Comparison of ENCODE assay signal across 8 mouse cellular contexts in genomic region chr8:84660819-84661457, GRCm38 (mm10). TPM values are rescaled to one million over a fixed set of nuclear protein-coding genes. Genes with fewer than 3 reads are reported as not detected.
DNase-seq lines count a peak whose midpoint lies in the region; ATAC-seq and TF ChIP-seq lines count a peak whose summit lies in the region.

No protein-coding gene starts in this region.

- peak overlapping the region; percentile 94 for H3K27ac ChIP-seq in forebrain, embryonic 10.5 days
- H3K27ac ChIP-seq in hindbrain, embryonic 11.5 days (ENCODE audit: low read depth, low read length): peak overlapping the region; percentile 79
- H3K27ac ChIP-seq in limb, embryonic 14.5 days (replicated peaks; ENCODE audit: low read depth, low read length): peak overlapping the region; percentile 91
- no peak overlapping the region for H3K27ac ChIP-seq in midbrain, postnatal 0 days (ENCODE audit: low read depth, low read length)

- no peak for TF ChIP-seq CTCF in midbrain, postnatal 0 days (IDR thresholded peaks at IDR 0.05)

- peak overlapping the region; percentile 97 for H3K4me2 ChIP-seq in hindbrain, embryonic 11.5 days (replicated peaks; ENCODE audit: low read depth, low read length)
- peak overlapping the region; percentile 81 for H3K4me2 ChIP-seq in limb, embryonic 14.5 days (replicated peaks; ENCODE audit: low read depth, low read length, severe bottlenecking)
- peak overlapping the region; percentile 73 for H3K4me2 ChIP-seq in midbrain, postnatal 0 days (ENCODE audit: low read depth, low read length, poor library complexity, severe bottlenecking)

- H3K4me1 ChIP-seq in forebrain, embryonic 10.5 days: peaks cover 90% of the 10 kb centered on the region
- H3K4me1 ChIP-seq in hindbrain, embryonic 11.5 days (replicated peaks; ENCODE audit: control insufficient read depth, insufficient read depth, low read length): peaks cover 14% of the 10 kb centered on the region
- peaks cover 46% of the 10 kb centered on the region for H3K4me1 ChIP-seq in limb, embryonic 14.5 days (ENCODE audit: control insufficient read depth, insufficient read depth, low read length)
- peaks cover 8% of the 10 kb centered on the region; the same call in 1 of the 2 replicates for H3K4me1 ChIP-seq in midbrain, postnatal 0 days (ENCODE audit: insufficient read depth, low read length)

- no peak for ATAC-seq in hindbrain, embryonic 11.5 days (ENCODE audit: low FRiP score)
- no peak for ATAC-seq in limb, embryonic 14.5 days (ENCODE audit: low FRiP score, low read depth)
- ATAC-seq in midbrain, postnatal 0 days (ENCODE audit: low FRiP score): no peak

- peak; percentile 48 for DNase-seq in ovary, postnatal 14 days (ENCODE audit: low spot score)
- DNase-seq in ovary, postnatal 10 days (ENCODE audit: low spot score): no peak
- peak; percentile 64 for DNase-seq in forebrain, embryonic 10.5 days (ENCODE audit: extremely low spot score, low spot score)
- peak; percentile 73 for DNase-seq in hindbrain, embryonic 11.5 days (ENCODE audit: low spot score)
- peak; percentile 37 for DNase-seq in limb, embryonic 14.5 days (ENCODE audit: low spot score)
- DNase-seq in midbrain, postnatal 0 days (ENCODE audit: low spot score): no peak
- peak; percentile 65 for DNase-seq in urinary bladder, adult 2 months (ENCODE audit: low spot score)
- no peak for DNase-seq in frontal cortex, postnatal 36 days (ENCODE audit: low spot score in 2 of 2)

- H3K36me3 ChIP-seq in forebrain, embryonic 10.5 days (replicated peaks): no peaks in the 10 kb centered on the region
- H3K36me3 ChIP-seq in hindbrain, embryonic 11.5 days (ENCODE audit: control insufficient read depth, insufficient read depth, low read length): no peaks in the 10 kb centered on the region
- H3K36me3 ChIP-seq in limb, embryonic 14.5 days (ENCODE audit: control insufficient read depth, insufficient read depth, low read length): no peaks in the 10 kb centered on the region
- H3K36me3 ChIP-seq in midbrain, postnatal 0 days (ENCODE audit: insufficient read depth, low read length): no peaks in the 10 kb centered on the region

- peak overlapping the region; percentile 97 for H3K4me3 ChIP-seq in forebrain, embryonic 10.5 days
- H3K4me3 ChIP-seq in hindbrain, embryonic 11.5 days (ENCODE audit: low read depth, low read length): peak overlapping the region; percentile 85
- H3K4me3 ChIP-seq in limb, embryonic 14.5 days (replicated peaks; ENCODE audit: low read length): peak overlapping the region; percentile 66
- peak overlapping the region; percentile 52 for H3K4me3 ChIP-seq in midbrain, postnatal 0 days (ENCODE audit: low read depth, low read length)

- H3K9me3 ChIP-seq in forebrain, embryonic 10.5 days: no peaks in the 10 kb centered on the region
- no peaks in the 10 kb centered on the region for H3K9me3 ChIP-seq in hindbrain, embryonic 11.5 days (ENCODE audit: control insufficient read depth, low read length)
- H3K9me3 ChIP-seq in limb, embryonic 14.5 days (ENCODE audit: control insufficient read depth, low read length): no peaks in the 10 kb centered on the region
- no peaks in the 10 kb centered on the region for H3K9me3 ChIP-seq in midbrain, postnatal 0 days (ENCODE audit: low read length)

- H3K9ac ChIP-seq in hindbrain, embryonic 11.5 days (ENCODE audit: low read depth, low read length): peak overlapping the region; percentile 89
- H3K9ac ChIP-seq in limb, embryonic 14.5 days (ENCODE audit: low read depth, low read length, severe bottlenecking): peak overlapping the region; percentile 89
- no peak overlapping the region for H3K9ac ChIP-seq in midbrain, postnatal 0 days (replicated peaks; ENCODE audit: low read length, poor library complexity, severe bottlenecking)

- TF ChIP-seq POLR2A in limb, embryonic 14.5 days (IDR thresholded peaks at IDR 0.05; ENCODE audit: borderline replicate concordance, extremely low read depth, insufficient read depth, insufficient read length): no peak

- H3K27me3 ChIP-seq in forebrain, embryonic 10.5 days (ENCODE audit: poor library complexity, severe bottlenecking): no peaks in the 10 kb centered on the region
- H3K27me3 ChIP-seq in hindbrain, embryonic 11.5 days (ENCODE audit: control insufficient read depth, insufficient read depth, low read length): no peaks in the 10 kb centered on the region
- H3K27me3 ChIP-seq in limb, embryonic 14.5 days (ENCODE audit: control insufficient read depth, insufficient read depth, low read length): no peaks in the 10 kb centered on the region
- H3K27me3 ChIP-seq in midbrain, postnatal 0 days (ENCODE audit: insufficient read depth, low read length): peaks cover 9% of the 10 kb centered on the region; the same call in 1 of the 2 replicates

- WGBS in forebrain, embryonic 10.5 days: under 1% methylated on average over 20 of the region's 20 CpGs
- under 1% methylated on average over 20 of the region's 20 CpGs for WGBS in hindbrain, embryonic 11.5 days
- 1% methylated on average over 20 of the region's 20 CpGs for WGBS in limb, embryonic 14.5 days
- 5% methylated on average over 20 of the region's 20 CpGs for WGBS in midbrain, postnatal 0 days

RNA-seq across cellular contexts. Expression of gene Ier2, which starts 1.7 kb away (rescaled TPM):
- 91.4 and 96.9 TPM in 2 replicates for polyA plus RNA-seq in forebrain, embryonic 10.5 days (2016; fragmentation: Nextera tagmentation; extraction: Ambion mirVana)
- polyA plus RNA-seq in hindbrain, embryonic 11.5 days (2014; fragmentation: Nextera tagmentation; extraction: Ambion mirVana): 60.5 and 61.5 TPM in 2 replicates
- 33.3 and 38.2 TPM in 2 replicates for polyA plus RNA-seq in limb, embryonic 14.5 days (2012; rRNA removed)
- polyA plus RNA-seq in limb, embryonic 14.5 days (2014; fragmentation: Nextera tagmentation; extraction: Ambion mirVana): 66.0 and 70.1 TPM in 2 replicates
- 3.9 and 4.3 TPM in 2 replicates for total RNA-seq in midbrain, postnatal 0 days (2014; rRNA removed)
- polyA plus RNA-seq in midbrain, postnatal 0 days (2015; fragmentation: Nextera tagmentation; extraction: Ambion mirVana): 12.8 and 14.7 TPM in 2 replicates
- polyA plus RNA-seq in urinary bladder, adult 2 months (2012; rRNA removed): 14.7 and 23.3 TPM in 2 replicates

RNA-seq across cellular contexts. Expression of gene Trmt1, which starts 25.2 kb away (rescaled TPM):
- 68.8 and 69.3 TPM in 2 replicates for polyA plus RNA-seq in forebrain, embryonic 10.5 days (2016; fragmentation: Nextera tagmentation; extraction: Ambion mirVana)
- polyA plus RNA-seq in hindbrain, embryonic 11.5 days (2014; fragmentation: Nextera tagmentation; extraction: Ambion mirVana): 47.9 and 51.1 TPM in 2 replicates
- polyA plus RNA-seq in limb, embryonic 14.5 days (2012; rRNA removed): 144 and 158 TPM in 2 replicates
- 71.0 and 71.7 TPM in 2 replicates for polyA plus RNA-seq in limb, embryonic 14.5 days (2014; fragmentation: Nextera tagmentation; extraction: Ambion mirVana)
- total RNA-seq in midbrain, postnatal 0 days (2014; rRNA removed): 88.5 and 99.5 TPM in 2 replicates
- 74.2 and 75.0 TPM in 2 replicates for polyA plus RNA-seq in midbrain, postnatal 0 days (2015; fragmentation: Nextera tagmentation; extraction: Ambion mirVana)
- 71.7 and 76.3 TPM in 2 replicates for polyA plus RNA-seq in urinary bladder, adult 2 months (2012; rRNA removed)

RNA-seq across cellular contexts. Expression of gene Nacc1, which starts 26.7 kb away (rescaled TPM):
- polyA plus RNA-seq in forebrain, embryonic 10.5 days (2016; fragmentation: Nextera tagmentation; extraction: Ambion mirVana): 31.3 and 31.5 TPM in 2 replicates
- 19.7 and 20.5 TPM in 2 replicates for polyA plus RNA-seq in hindbrain, embryonic 11.5 days (2014; fragmentation: Nextera tagmentation; extraction: Ambion mirVana)
- 68.8 and 86.2 TPM in 2 replicates for polyA plus RNA-seq in limb, embryonic 14.5 days (2012; rRNA removed)
- polyA plus RNA-seq in limb, embryonic 14.5 days (2014; fragmentation: Nextera tagmentation; extraction: Ambion mirVana): 18.5 and 19.8 TPM in 2 replicates
- 87.2 and 102 TPM in 2 replicates for total RNA-seq in midbrain, postnatal 0 days (2014; rRNA removed)
- polyA plus RNA-seq in midbrain, postnatal 0 days (2015; fragmentation: Nextera tagmentation; extraction: Ambion mirVana): 13.7 and 13.8 TPM in 2 replicates
- 39.5 and 49.4 TPM in 2 replicates for polyA plus RNA-seq in urinary bladder, adult 2 months (2012; rRNA removed)

RNA-seq across cellular contexts. Expression of gene Lyl1, which starts 40.3 kb away (rescaled TPM):
- polyA plus RNA-seq in forebrain, embryonic 10.5 days (2016; fragmentation: Nextera tagmentation; extraction: Ambion mirVana): 4.9 and 5.8 TPM in 2 replicates
- polyA plus RNA-seq in hindbrain, embryonic 11.5 days (2014; fragmentation: Nextera tagmentation; extraction: Ambion mirVana): 5.3 and 5.4 TPM in 2 replicates
- polyA plus RNA-seq in limb, embryonic 14.5 days (2012; rRNA removed): 7.1 and 7.6 TPM in 2 replicates
- 5.6 and 6.2 TPM in 2 replicates for polyA plus RNA-seq in limb, embryonic 14.5 days (2014; fragmentation: Nextera tagmentation; extraction: Ambion mirVana)
- 4.6 and 4.8 TPM in 2 replicates for total RNA-seq in midbrain, postnatal 0 days (2014; rRNA removed)
- 2.0 and 2.8 TPM in 2 replicates for polyA plus RNA-seq in midbrain, postnatal 0 days (2015; fragmentation: Nextera tagmentation; extraction: Ambion mirVana)
- 7.8 and 8.7 TPM in 2 replicates for polyA plus RNA-seq in urinary bladder, adult 2 months (2012; rRNA removed)

Comparison
In these comparisons a context has a peak if more than half of its experiments do, and no peak if none do; other contexts are left out.
1. DNase-seq: peak in ovary, postnatal 14 days (single experiment), forebrain, embryonic 10.5 days (single experiment), hindbrain, embryonic 11.5 days (single experiment), limb, embryonic 14.5 days (single experiment) and urinary bladder, adult 2 months (single experiment); none in ovary, postnatal 10 days (single experiment), midbrain, postnatal 0 days (single experiment) and frontal cortex, postnatal 36 days (0 of 2).
2. Peak in every context shown above with its lines, with median percentiles within 50 percentile points of each other: H3K4me3 ChIP-seq and H3K4me2 ChIP-seq.